Mouse (Mus musculus): ENCODE results near the gene Gm45140. TPM values are rescaled to one million over a fixed set of nuclear protein-coding genes. Genes with fewer than 3 reads are reported as not detected.

Gm45140 gene
- total RNA-seq, 2 experiments from 2014 or later: 0.74 to 1.3 TPM

DNA sequence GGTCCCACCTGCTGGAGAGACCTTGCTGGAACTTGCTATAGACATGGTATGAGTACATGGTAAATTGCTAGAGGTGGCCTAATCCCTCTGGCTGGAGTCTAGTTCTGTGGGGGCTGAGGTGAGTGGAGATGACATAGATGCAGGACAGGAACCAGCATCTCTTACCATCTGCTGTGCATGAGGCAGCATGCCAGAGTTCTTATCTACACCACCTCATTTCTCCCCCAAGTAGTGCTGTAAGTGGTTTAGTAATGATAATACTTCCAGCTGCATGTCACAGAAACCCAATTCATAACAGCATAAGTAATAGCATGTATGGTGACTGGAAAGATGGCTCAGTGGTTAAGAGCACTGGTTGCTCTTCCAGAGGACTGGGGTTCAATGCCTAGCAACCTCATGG lies 95.1 kb downstream of the Gm45140 start:
- DNase-seq: no peak

GRCm38 (mm10) chr6:87739898-87740297 lies 95.7 kb downstream of the Gm45140 start:
- DNase-seq: no peak

Other genes starting within 250 kb of the Gm45140 start
- under 1 TPM; 0.46 to 0.69 TPM for gene Prokr1, start 245.1 kb downstream of the Gm45140 start, total RNA-seq (2021)
- gene Aplf, start 163.6 kb downstream of the Gm45140 start, total RNA-seq (2021): 1 to 10 TPM; 2.2 to 3.0 TPM
- 1 to 10 TPM in 1 of 2 experiments, under 1 TPM in 1; 0.94 to 1.3 TPM for gene Efcc1, start 104.9 kb downstream of the Gm45140 start, total RNA-seq (2021)
- gene Gp9, start 57.7 kb downstream of the Gm45140 start, total RNA-seq (2021): 1 to 10 TPM; 1.2 TPM
- gene Rab43, start 23.6 kb downstream of the Gm45140 start, total RNA-seq (2021): 10 to 100 TPM in 1 of 2 experiments, 1 to 10 TPM in 1; 7.6 to 10.2 TPM
- 10 to 100 TPM; 21.1 to 23.9 TPM for gene Isy1, start 3.0 kb upstream of the Gm45140 start, total RNA-seq (2021)
- gene Cnbp, start 15.3 kb upstream of the Gm45140 start, total RNA-seq (2021): 100 to 1,000 TPM; 335 to 351 TPM
- gene Copg1, start 52.0 kb upstream of the Gm45140 start, total RNA-seq (2021): 10 to 100 TPM; 38.9 to 39.3 TPM
- 10 to 100 TPM; 10.8 to 12.2 TPM for gene Hmces, start 78.1 kb upstream of the Gm45140 start, total RNA-seq (2021)
- gene H1fx, start 145.8 kb upstream of the Gm45140 start, total RNA-seq (2021): 1 to 10 TPM in 1 of 2 experiments, under 1 TPM in 1; 0.94 to 1.1 TPM
- 100 to 1,000 TPM; 271 to 283 TPM for gene Rab7, start 209.5 kb upstream of the Gm45140 start, total RNA-seq (2021)
- 100 to 1,000 TPM; 104 to 108 TPM for gene Rpn1, start 248.7 kb upstream of the Gm45140 start, total RNA-seq (2021)

Measured in heart, adult 18-20 months (tissue).